Mouse (Mus musculus): ENCODE results near the gene Pbx4. TPM values are rescaled to one million over a fixed set of nuclear protein-coding genes. Genes with fewer than 3 reads are reported as not detected.

The Pbx4 gene
- total RNA-seq (2023), result 3.2 TPM

GRCm38 (mm10) chr8:69832298-69832853 is at the start of gene Pbx4:
TSS of gene Pbx4 (plus strand) at chr8:69832491.

DNA sequence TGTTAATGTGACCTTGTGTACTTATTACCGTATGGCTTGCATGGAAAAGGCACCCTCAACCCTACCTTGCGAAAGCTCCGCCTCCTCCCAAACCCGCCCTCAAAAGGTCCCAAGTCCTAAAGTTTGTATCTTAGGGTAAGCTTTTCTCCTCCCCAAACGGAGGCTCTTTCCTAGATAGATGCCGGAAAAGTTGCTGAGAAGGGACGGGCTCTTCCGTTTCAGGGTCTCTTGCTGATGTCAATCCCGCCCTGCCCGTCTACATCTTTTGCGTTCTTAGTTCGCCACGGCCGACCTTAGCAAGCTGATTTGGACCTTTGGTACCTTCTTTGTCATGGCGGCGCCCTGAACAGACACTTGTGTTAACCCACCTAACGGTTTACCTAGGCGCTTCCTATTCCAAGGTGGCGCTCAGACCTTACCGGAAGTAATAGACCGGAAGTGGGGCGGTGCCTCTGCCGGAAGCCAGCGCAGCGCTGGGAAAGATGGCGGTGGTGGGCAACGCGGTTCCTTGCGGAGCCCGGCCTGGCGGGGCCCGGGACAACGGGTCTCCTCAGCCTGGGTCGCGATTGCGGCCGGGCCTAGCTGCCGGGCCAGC is 41.4 kb upstream of the Pbx4 start, which contains the start of the genes Atp13a1 and Zfp866:
Atp13a1 (plus strand) TSS at position 391 of the 595 bp plus-strand sequence.
Zfp866 (minus strand) TSS at position 406 of the 595 bp plus-strand sequence.

GRCm38 (mm10) chr8:69808094-69808863 is 24.0 kb upstream of the Pbx4 start, which contains the start of gene Gmip:
TSS of gene Gmip (plus strand) at chr8:69808679.

DNA sequence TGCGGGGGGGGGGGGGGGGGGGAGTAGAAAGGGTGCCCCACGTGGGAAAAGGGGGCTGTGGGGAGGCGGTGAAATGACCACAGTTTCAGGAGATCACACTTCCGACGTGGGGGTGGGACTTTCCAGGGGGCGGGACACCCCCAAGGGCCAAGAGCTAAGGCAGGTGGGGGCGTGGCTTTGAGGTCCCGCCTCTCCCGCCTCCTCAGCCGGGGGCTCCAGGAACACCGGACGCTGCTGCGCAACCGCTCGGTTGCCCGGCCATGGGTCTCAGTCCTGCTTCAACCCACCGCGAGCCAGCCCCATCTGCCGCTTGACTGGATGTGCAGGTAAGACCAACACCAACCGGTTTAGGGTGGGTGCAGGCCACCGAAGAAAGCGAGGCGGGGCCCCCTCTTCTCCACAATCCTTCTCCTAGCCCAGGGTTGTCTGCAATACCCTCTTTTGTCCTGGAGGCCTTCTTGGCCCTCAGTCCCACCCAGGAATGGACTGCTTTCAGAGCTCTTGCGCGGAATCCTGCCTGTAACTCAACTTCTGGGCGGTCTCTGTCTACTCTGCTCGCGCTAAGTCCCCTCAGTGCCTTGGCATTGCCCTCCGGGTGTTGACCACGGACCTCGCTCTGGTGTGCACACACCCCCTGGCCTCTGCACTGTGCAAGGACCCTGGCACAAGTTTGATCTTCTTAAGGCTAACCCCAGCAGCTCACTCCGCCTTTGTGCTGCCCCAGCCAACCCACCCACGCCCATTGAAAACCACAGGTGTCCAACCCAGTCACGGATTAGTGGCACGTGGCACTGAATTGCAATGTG is 9.7 kb upstream of the Pbx4 start, which contains the start of gene Lpar2:
Lpar2 (plus strand) TSS at position 44 of the 806 bp plus-strand sequence.

GRCm38 (mm10) chr8:69887289-69888243 is 55.3 kb downstream of the Pbx4 start, which contains the start of gene Cilp2:
TSS of gene Cilp2 (minus strand) at chr8:69887687.

DNA sequence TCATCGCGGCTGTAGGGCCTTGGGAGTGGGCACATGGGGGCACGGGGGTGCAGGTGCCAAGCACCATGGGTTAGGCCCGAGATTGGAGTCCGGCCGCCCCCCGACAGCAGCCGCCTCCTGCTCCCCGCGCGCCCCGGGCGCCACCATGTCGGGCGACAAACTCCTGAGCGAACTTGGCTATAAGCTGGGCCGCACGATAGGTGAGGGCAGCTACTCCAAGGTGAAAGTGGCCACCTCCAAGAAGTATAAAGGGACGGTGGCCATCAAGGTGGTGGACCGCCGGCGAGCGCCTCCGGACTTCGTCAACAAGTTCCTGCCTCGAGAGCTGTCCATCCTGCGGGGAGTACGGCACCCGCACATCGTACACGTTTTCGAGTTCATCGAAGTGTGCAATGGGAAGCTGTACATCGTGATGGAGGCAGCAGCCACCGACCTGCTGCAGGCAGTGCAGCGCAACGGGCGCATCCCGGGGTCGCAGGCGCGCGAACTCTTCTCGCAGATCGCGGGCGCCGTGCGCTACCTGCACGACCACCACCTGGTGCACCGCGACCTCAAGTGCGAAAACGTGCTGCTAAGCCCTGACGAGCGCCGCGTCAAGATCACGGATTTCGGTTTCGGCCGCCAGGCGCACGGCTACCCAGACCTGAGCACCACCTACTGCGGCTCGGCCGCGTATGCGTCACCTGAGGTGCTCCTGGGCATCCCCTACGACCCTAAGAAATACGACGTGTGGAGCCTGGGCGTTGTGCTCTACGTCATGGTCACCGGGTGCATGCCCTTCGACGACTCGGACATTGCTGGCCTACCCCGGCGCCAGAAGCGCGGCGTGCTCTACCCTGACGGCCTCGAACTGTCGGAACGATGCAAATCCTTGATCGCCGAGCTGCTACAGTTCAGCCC is 70.1 kb downstream of the Pbx4 start, which contains the start of the genes Tssk6, Ndufa13 and Yjefn3:
Tssk6 (plus strand) TSS at position 22 of the 900 bp plus-strand sequence.
Ndufa13 (minus strand) TSS at position 396 of the 900 bp plus-strand sequence.
Yjefn3 (minus strand) TSS at position 550 of the 900 bp plus-strand sequence.

Other genes starting within 250 kb of the Pbx4 start
- gene Zfp868, start 206.9 kb upstream of the Pbx4 start, total RNA-seq (2023), result 68.5 TPM
- gene Zfp964, start 178.0 kb upstream of the Pbx4 start, total RNA-seq (2023), result 0.27 TPM
- gene Zfp869, start 121.8 kb upstream of the Pbx4 start, total RNA-seq (2023), result 67.6 TPM
- gene Zfp963, start 82.5 kb upstream of the Pbx4 start, total RNA-seq (2023), result 4.3 TPM
- gene Gm20422, start 57.6 kb upstream of the Pbx4 start, total RNA-seq (2023), result not detected
- 65.7 TPM for gene Atp13a1, start 41.3 kb upstream of the Pbx4 start, total RNA-seq (2023)
- 36.3 TPM for gene Zfp866, start 41.3 kb upstream of the Pbx4 start, total RNA-seq (2023)
- 254 TPM for gene Gmip, start 23.8 kb upstream of the Pbx4 start, total RNA-seq (2023)
- gene Lpar2, start 10.1 kb upstream of the Pbx4 start, total RNA-seq (2023), result 4.0 TPM
- gene Cilp2, start 55.2 kb downstream of the Pbx4 start, total RNA-seq (2023), result not detected
- gene Tssk6, start 69.7 kb downstream of the Pbx4 start, total RNA-seq (2023), result 0.89 TPM
- gene Ndufa13, start 70.1 kb downstream of the Pbx4 start, total RNA-seq (2023), result 52.0 TPM
- gene Yjefn3, start 70.2 kb downstream of the Pbx4 start, total RNA-seq (2023), result 2.8 TPM
- gene Gatad2a, start 163.9 kb downstream of the Pbx4 start, total RNA-seq (2023), result 90.5 TPM
- gene Mau2, start 210.2 kb downstream of the Pbx4 start, total RNA-seq (2023), result 137 TPM
- gene Sugp1, start 210.3 kb downstream of the Pbx4 start, total RNA-seq (2023), result 50.6 TPM
- not detected for gene Tm6sf2, start 240.4 kb downstream of the Pbx4 start, total RNA-seq (2023)